18 mouse cellular contexts compared by ENCODE assay signal in the genomic region with DNA sequence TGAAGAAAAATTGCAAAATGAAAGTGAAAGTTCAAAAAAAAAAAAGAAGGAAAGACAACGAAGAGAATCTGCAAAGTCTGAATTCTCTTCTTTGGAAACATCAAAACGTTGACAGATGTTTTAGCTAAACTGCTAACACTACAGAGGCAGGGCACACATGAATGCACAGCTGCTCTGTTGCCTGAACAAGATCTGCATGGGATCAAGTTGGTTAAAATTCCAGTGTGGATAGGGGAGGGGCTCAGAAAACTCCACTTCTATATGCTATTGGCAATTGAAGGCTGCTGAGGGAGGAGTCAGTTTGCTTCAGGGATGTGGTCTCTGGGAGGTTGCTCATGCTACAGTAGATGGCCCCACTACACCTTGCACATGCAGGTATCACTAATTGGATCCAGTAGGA.
DNase-seq lines count a peak whose midpoint lies in the region; ATAC-seq and TF ChIP-seq lines count a peak whose summit lies in the region.
"Had no signal": no experiment of that assay in that cellular context is flagged by ENCODE, and none has a peak within 500 bp of the region (broad histone marks: within the 10 kb centered on the region; RNA-seq: fewer than 3 reads in every experiment).

No protein-coding gene starts in this region.

- H3K79me2 ChIP-seq in MEL (ENCODE audit: control insufficient read depth, insufficient read depth, low read length, poor library complexity): no peaks in the 10 kb centered on the region

- peak; percentile 86 for ATAC-seq in kidney, embryonic 16.5 days (ENCODE audit: low FRiP score, low TSS enrichment)
- ATAC-seq in embryonic facial prominence, embryonic 12.5 days (ENCODE audit: insufficient number of reproducible peaks, insufficient read depth, low FRiP score, low TSS enrichment): 0 out of 2 replicates have a peak, but pooled peaks have one; percentile 28
- no peak for ATAC-seq in forebrain, embryonic 13.5 days
- ATAC-seq: liver, embryonic 12.5 days had no signal

- no peak for TF ChIP-seq EP300 in MEL (IDR thresholded peaks at IDR 0.05; ENCODE audit: low read depth in 1 of 2, low read length in 2 of 2)

- no peak for TF ChIP-seq CTCF in MEL (IDR thresholded peaks at IDR 0.05 in 2 of 3, conservative IDR thresholded peaks at IDR 0.05 in 1 of 3; ENCODE audit: control insufficient read depth in 1 of 3, insufficient read depth in 1 of 3, low read depth in 2 of 3, low read length in 3 of 3, poor library complexity in 1 of 3, severe bottlenecking in 1 of 3)
- TF ChIP-seq CTCF in cerebellum, adult 2 months (IDR thresholded peaks at IDR 0.05; ENCODE audit: borderline replicate concordance, insufficient read depth, low read depth, low read length): no peak

- H3K27me3 ChIP-seq in kidney, embryonic 16.5 days (ENCODE audit: insufficient read depth, low read length): no peaks in the 10 kb centered on the region
- H3K27me3 ChIP-seq in MEL (ENCODE audit: control insufficient read depth in 1 of 2, insufficient read depth in 2 of 2, low read length in 2 of 2): no peaks in the 10 kb centered on the region
- H3K27me3 ChIP-seq in embryonic facial prominence, embryonic 12.5 days: no peaks in the 10 kb centered on the region
- H3K27me3 ChIP-seq in cerebellum, adult 2 months (ENCODE audit: control insufficient read depth, insufficient read depth, low read length): no peaks in the 10 kb centered on the region
- no peaks in the 10 kb centered on the region for H3K27me3 ChIP-seq in forebrain, embryonic 13.5 days
- H3K27me3 ChIP-seq: liver, embryonic 12.5 days; midbrain, embryonic 12.5 days; neural tube, embryonic 13.5 days had no signal

- no peaks in the 10 kb centered on the region for H3K4me1 ChIP-seq in kidney, embryonic 16.5 days (ENCODE audit: insufficient read depth, low read length)
- peaks cover 0 to 2% of the 10 kb centered on the region in 2 experiments; a peak in 1 of 4 replicates for H3K4me1 ChIP-seq in MEL (ENCODE audit: control insufficient read depth in 1 of 2, insufficient read depth in 2 of 2, low read length in 2 of 2)
- no peaks in the 10 kb centered on the region for H3K4me1 ChIP-seq in embryonic facial prominence, embryonic 12.5 days
- H3K4me1 ChIP-seq in cerebellum, adult 2 months (ENCODE audit: control insufficient read depth, insufficient read depth, low read length): no peaks in the 10 kb centered on the region
- H3K4me1 ChIP-seq in forebrain, embryonic 13.5 days: no peaks in the 10 kb centered on the region
- H3K4me1 ChIP-seq: forebrain, embryonic 10.5 days; liver, embryonic 12.5 days; midbrain, embryonic 12.5 days; neural tube, embryonic 13.5 days had no signal

- no peak for DNase-seq in kidney, postnatal 36 days
- DNase-seq in 3T3-L1 (ENCODE audit: low read depth, low spot score) (peak; percentile 42), MEL (ENCODE audit: low read depth, low spot score) (peak; percentile 11)
- no peak for DNase-seq in cerebellum, adult 2 months
- DNase-seq: cerebellum, postnatal 14 days; heart, postnatal 10 days; kidney, adult 11 months; lung, adult 2 months; thymus, postnatal 36 days had no signal

- WGBS in kidney, embryonic 16.5 days: 43% methylated on average over 2 of the region's 2 CpGs
- 42% methylated on average over 2 of the region's 2 CpGs for WGBS in embryonic facial prominence, embryonic 12.5 days
- 47% methylated on average over 2 of the region's 2 CpGs for WGBS in cerebellum, adult 2 months
- whole genome bisulfite sequencing in forebrain, embryonic 13.5 days: 63% methylated on average over 2 of the region's 2 CpGs

- no peak overlapping the region for H3K27ac ChIP-seq in kidney, embryonic 16.5 days (ENCODE audit: low read length)
- H3K27ac ChIP-seq in MEL (ENCODE audit: control insufficient read depth, low read depth, low read length): no peak overlapping the region
- no peak overlapping the region for H3K27ac ChIP-seq in embryonic facial prominence, embryonic 12.5 days
- H3K27ac ChIP-seq in cerebellum, adult 2 months (ENCODE audit: insufficient read depth, low read length): no peak overlapping the region
- H3K27ac ChIP-seq in forebrain, embryonic 13.5 days: no peak overlapping the region
- H3K27ac ChIP-seq: forebrain, embryonic 10.5 days; liver, embryonic 12.5 days; macrophage; midbrain, embryonic 12.5 days; neural tube, embryonic 13.5 days had no signal

- no peaks in the 10 kb centered on the region for H3K36me3 ChIP-seq in kidney, embryonic 16.5 days (ENCODE audit: insufficient read depth, low read length)
- no peaks in the 10 kb centered on the region for H3K36me3 ChIP-seq in MEL (ENCODE audit: control insufficient read depth in 1 of 2, insufficient read depth in 2 of 2, low read length in 2 of 2)
- H3K36me3 ChIP-seq in embryonic facial prominence, embryonic 12.5 days: no peaks in the 10 kb centered on the region
- H3K36me3 ChIP-seq in forebrain, embryonic 13.5 days (ENCODE audit: poor library complexity, severe bottlenecking): no peaks in the 10 kb centered on the region
- H3K36me3 ChIP-seq: forebrain, embryonic 10.5 days; liver, embryonic 12.5 days; midbrain, embryonic 12.5 days; neural tube, embryonic 13.5 days had no signal

- TF ChIP-seq POLR2A in MEL (IDR thresholded peaks at IDR 0.05; ENCODE audit: control insufficient read depth in 1 of 2, insufficient read depth in 1 of 2, low read depth in 1 of 2, low read length in 2 of 2, poor library complexity in 1 of 2): no peak
- no peak for TF ChIP-seq POLR2A in cerebellum, adult 2 months (IDR thresholded peaks at IDR 0.05; ENCODE audit: borderline replicate concordance, insufficient read depth, low read length)

- H3K9me3 ChIP-seq in kidney, embryonic 16.5 days (ENCODE audit: low read length): no peaks in the 10 kb centered on the region
- H3K9me3 ChIP-seq in MEL (replicated peaks; ENCODE audit: insufficient read depth, low read length): no peaks in the 10 kb centered on the region
- no peaks in the 10 kb centered on the region for H3K9me3 ChIP-seq in embryonic facial prominence, embryonic 12.5 days
- H3K9me3 ChIP-seq in forebrain, embryonic 13.5 days (replicated peaks): no peaks in the 10 kb centered on the region
- H3K9me3 ChIP-seq: forebrain, embryonic 10.5 days; liver, embryonic 12.5 days; midbrain, embryonic 12.5 days; neural tube, embryonic 13.5 days had no signal

- no peak for TF ChIP-seq RAD21 in MEL (IDR thresholded peaks at IDR 0.05; ENCODE audit: low read depth, low read length)

- H3K4me2 ChIP-seq in kidney, embryonic 16.5 days (replicated peaks; ENCODE audit: low read depth, low read length): no peak overlapping the region
- H3K4me2 ChIP-seq in embryonic facial prominence, embryonic 12.5 days (replicated peaks): no peak overlapping the region
- H3K4me2 ChIP-seq in forebrain, embryonic 13.5 days: no peak overlapping the region
- H3K4me2 ChIP-seq: heart, embryonic 11.5 days; liver, embryonic 12.5 days; midbrain, embryonic 12.5 days; neural tube, embryonic 13.5 days had no signal

- no peak overlapping the region for H3K4me3 ChIP-seq in kidney, embryonic 16.5 days (ENCODE audit: low read length)
- peak overlapping the region; percentile 32 to 67 for H3K4me3 ChIP-seq in MEL (ENCODE audit: control insufficient read depth in 1 of 2, insufficient read depth in 1 of 2, low read depth in 2 of 2, low read length in 2 of 2)
- H3K4me3 ChIP-seq in embryonic facial prominence, embryonic 12.5 days: no peak overlapping the region
- no peak overlapping the region for H3K4me3 ChIP-seq in cerebellum, adult 2 months (replicated peaks; ENCODE audit: insufficient read depth, low read depth, low read length)
- no peak overlapping the region for H3K4me3 ChIP-seq in forebrain, embryonic 13.5 days
- H3K4me3 ChIP-seq: forebrain, embryonic 10.5 days; liver, embryonic 12.5 days; midbrain, embryonic 12.5 days; neural tube, embryonic 13.5 days had no signal

- no peak overlapping the region for H3K9ac ChIP-seq in kidney, embryonic 16.5 days (replicated peaks; ENCODE audit: low read length)
- H3K9ac ChIP-seq in MEL (ENCODE audit: control insufficient read depth, low read depth, low read length, poor library complexity, severe bottlenecking): no peak overlapping the region
- no peak overlapping the region for H3K9ac ChIP-seq in embryonic facial prominence, embryonic 12.5 days
- H3K9ac ChIP-seq in forebrain, embryonic 13.5 days: no peak overlapping the region
- H3K9ac ChIP-seq: liver, embryonic 12.5 days; midbrain, embryonic 12.5 days; neural tube, embryonic 13.5 days had no signal

TF ChIP-seq in MEL, 35 proteins besides CTCF, POLR2A, EP300 and RAD21:
- no peak for TF ChIP-seq SIN3A (IDR thresholded peaks at IDR 0.05; ENCODE audit: low read length)
- TF ChIP-seq NRF1 (IDR thresholded peaks at IDR 0.05; ENCODE audit: insufficient read depth, low read depth, low read length, poor library complexity, severe bottlenecking): no peak
- 0 out of 2 replicates have a peak, but pooled peaks have one; percentile 31 for TF ChIP-seq ZNF384 (IDR thresholded peaks at IDR 0.05; ENCODE audit: low read depth, low read length)
- no peak for TF ChIP-seq MYC (IDR thresholded peaks at IDR 0.05; ENCODE audit: low read depth, low read length)
- TF ChIP-seq POLR2AphosphoS5 (IDR thresholded peaks at IDR 0.05; ENCODE audit: borderline replicate concordance, low read depth, low read length): no peak

Comparison
In these comparisons a context has a peak if more than half of its experiments do, and no peak if none do; other contexts are left out.
1. H3K4me3 ChIP-seq: peak in MEL (2 of 2); none in kidney, embryonic 16.5 days (single experiment), embryonic facial prominence, embryonic 12.5 days (single experiment), cerebellum, adult 2 months (single experiment) and forebrain, embryonic 13.5 days (single experiment).
2. DNase-seq: peak in 3T3-L1 (single experiment) and MEL (single experiment); none in kidney, postnatal 36 days (0 of 2) and cerebellum, adult 2 months (0 of 2).